Mouse (Mus musculus): ENCODE results near the gene Myrip. TPM values are rescaled to one million over a fixed set of nuclear protein-coding genes. Genes with fewer than 3 reads are reported as not detected.
A peak's percentile ranks its signal among the peaks of the same experiment; 100 is the strongest.

Gene Myrip
- polyA plus RNA-seq, 1 experiment from 2014 or later, result 8.1 TPM

- no peak overlapping the region for H3K27ac ChIP-seq (replicated peaks)
- no peaks in the 10 kb centered on the region for H3K9me3 ChIP-seq
- no peaks in the 10 kb centered on the region for H3K27me3 ChIP-seq
- H3K36me3 ChIP-seq, result no peaks in the 10 kb centered on the region; the same call in 1 of the 2 replicates
- H3K4me2 ChIP-seq, result no peak overlapping the region
- 63% methylated on average over 2 of the region's 2 CpGs for WGBS
- ATAC-seq (ENCODE audit: low FRiP score, low read depth), result no peak
- no peak overlapping the region for H3K9ac ChIP-seq
- no peaks in the 10 kb centered on the region for H3K4me1 ChIP-seq (replicated peaks)
- no peak overlapping the region for H3K4me3 ChIP-seq
Observed at GRCm38 (mm10) chr9:120436854-120437253, 135.5 kb downstream of the Myrip start.

- Histone ChIP-seq H3K9me3 (no peaks in the 10 kb centered on the region), H3K27ac (replicated peaks) (no peak overlapping the region), H3K9ac (no peak overlapping the region), H3K27me3 (no peaks in the 10 kb centered on the region), H3K36me3 (no peaks in the 10 kb centered on the region; the same call in 1 of the 2 replicates), H3K4me1 (replicated peaks) (no peaks in the 10 kb centered on the region), H3K4me3 (no peak overlapping the region), H3K4me2 (no peak overlapping the region)
- ATAC-seq (ENCODE audit: low FRiP score, low read depth), result no peak
- 46% methylated on average over 6 of the region's 6 CpGs for WGBS
Observed at GRCm38 (mm10) chr9:120437266-120437876, 136.1 kb downstream of the Myrip start.

GRCm38 (mm10) chr9:120438350-120438749 is 137.0 kb downstream of the Myrip start:
- Histone ChIP-seq H3K4me1 (replicated peaks) (no peaks in the 10 kb centered on the region), H3K9me3 (no peaks in the 10 kb centered on the region), H3K4me2 (no peak overlapping the region), H3K4me3 (no peak overlapping the region), H3K27ac (replicated peaks) (no peak overlapping the region), H3K9ac (no peak overlapping the region), H3K36me3 (no peaks in the 10 kb centered on the region; the same call in 1 of the 2 replicates), H3K27me3 (no peaks in the 10 kb centered on the region)
- WGBS, result 100% methylated on average over 1 of the region's 1 CpGs
- no peak for ATAC-seq (ENCODE audit: low FRiP score, low read depth)

GRCm38 (mm10) chr9:120438781-120439180 is 137.5 kb downstream of the Myrip start:
- H3K9me3 ChIP-seq, result no peaks in the 10 kb centered on the region
- no peaks in the 10 kb centered on the region; the same call in 1 of the 2 replicates for H3K36me3 ChIP-seq
- H3K27me3 ChIP-seq, result no peaks in the 10 kb centered on the region
- H3K9ac ChIP-seq, result no peak overlapping the region
- no peak overlapping the region for H3K4me3 ChIP-seq
- no peak for ATAC-seq (ENCODE audit: low FRiP score, low read depth)
- no peak overlapping the region for H3K27ac ChIP-seq (replicated peaks)
- no peak overlapping the region for H3K4me2 ChIP-seq
- H3K4me1 ChIP-seq (replicated peaks), result no peaks in the 10 kb centered on the region
- WGBS, result 78% methylated on average over 1 of the region's 1 CpGs

- Histone ChIP-seq H3K9me3 (no peaks in the 10 kb centered on the region), H3K27me3 (no peaks in the 10 kb centered on the region), H3K9ac (no peak overlapping the region), H3K36me3 (no peaks in the 10 kb centered on the region), H3K27ac (replicated peaks) (no peak overlapping the region), H3K4me3 (no peak overlapping the region), H3K4me2 (no peak overlapping the region), H3K4me1 (replicated peaks) (no peaks in the 10 kb centered on the region)
- 57% methylated on average over 9 of the region's 9 CpGs for WGBS
- ATAC-seq (ENCODE audit: low FRiP score, low read depth), result no peak
Observed at GRCm38 (mm10) chr9:120444642-120445041, 143.3 kb downstream of the Myrip start.

- H3K4me3 ChIP-seq, result no peak overlapping the region
- WGBS, result 88% methylated on average over 6 of the region's 6 CpGs
- H3K4me2 ChIP-seq, result no peak overlapping the region
- no peak for ATAC-seq (ENCODE audit: low FRiP score, low read depth)
- H3K9ac ChIP-seq, result no peak overlapping the region
- H3K9me3 ChIP-seq, result no peaks in the 10 kb centered on the region
- no peak overlapping the region for H3K27ac ChIP-seq (replicated peaks)
- H3K4me1 ChIP-seq (replicated peaks), result no peaks in the 10 kb centered on the region
- H3K27me3 ChIP-seq, result no peaks in the 10 kb centered on the region
- no peaks in the 10 kb centered on the region for H3K36me3 ChIP-seq
Observed at GRCm38 (mm10) chr9:120449696-120450329, 148.5 kb downstream of the Myrip start.

GRCm38 (mm10) chr9:120455768-120456655 is 154.7 kb downstream of the Myrip start:
- Histone ChIP-seq H3K9ac (no peak overlapping the region), H3K4me2 (no peak overlapping the region), H3K4me3 (no peak overlapping the region), H3K27me3 (no peaks in the 10 kb centered on the region), H3K4me1 (replicated peaks) (0 out of 2 replicates have a peak, but pooled peaks cover 6% of the 10 kb centered on the region), H3K36me3 (no peaks in the 10 kb centered on the region), H3K27ac (replicated peaks) (peak overlapping the region; percentile 55), H3K9me3 (no peaks in the 10 kb centered on the region)
- 15% methylated on average over 9 of the region's 9 CpGs for WGBS
- peak; percentile 51; the same call in 1 of the 2 replicates for ATAC-seq (ENCODE audit: low FRiP score, low read depth)

GRCm38 (mm10) chr9:120470431-120470830 is 169.1 kb downstream of the Myrip start:
- H3K4me1 ChIP-seq (replicated peaks), result no peaks in the 10 kb centered on the region
- no peak overlapping the region for H3K4me3 ChIP-seq
- no peak for ATAC-seq (ENCODE audit: low FRiP score, low read depth)
- H3K36me3 ChIP-seq, result no peaks in the 10 kb centered on the region
- no peaks in the 10 kb centered on the region for H3K27me3 ChIP-seq
- no peak overlapping the region for H3K4me2 ChIP-seq
- 95% methylated on average over 1 of the region's 1 CpGs for WGBS
- no peak overlapping the region for H3K27ac ChIP-seq (replicated peaks)
- no peaks in the 10 kb centered on the region for H3K9me3 ChIP-seq
- H3K9ac ChIP-seq, result no peak overlapping the region

GRCm38 (mm10) chr9:120481644-120482043 is 180.3 kb downstream of the Myrip start:
- H3K27me3 ChIP-seq, result no peaks in the 10 kb centered on the region
- WGBS, result 86% methylated on average over 3 of the region's 3 CpGs
- H3K36me3 ChIP-seq, result no peaks in the 10 kb centered on the region
- no peak for ATAC-seq (ENCODE audit: low FRiP score, low read depth)
- H3K4me3 ChIP-seq, result no peak overlapping the region
- H3K9me3 ChIP-seq, result no peaks in the 10 kb centered on the region
- H3K4me1 ChIP-seq (replicated peaks), result peaks cover 6% of the 10 kb centered on the region
- H3K9ac ChIP-seq, result no peak overlapping the region
- no peak overlapping the region for H3K27ac ChIP-seq (replicated peaks)
- no peak overlapping the region for H3K4me2 ChIP-seq

- Histone ChIP-seq H3K4me3 (no peak overlapping the region), H3K4me2 (no peak overlapping the region), H3K9ac (no peak overlapping the region), H3K27ac (replicated peaks) (no peak overlapping the region), H3K27me3 (no peaks in the 10 kb centered on the region), H3K9me3 (no peaks in the 10 kb centered on the region), H3K36me3 (no peaks in the 10 kb centered on the region), H3K4me1 (replicated peaks) (peaks cover 6% of the 10 kb centered on the region)
- no peak for ATAC-seq (ENCODE audit: low FRiP score, low read depth)
- WGBS, result 93% methylated on average over 4 of the region's 4 CpGs
Observed at GRCm38 (mm10) chr9:120482382-120482781, 181.1 kb downstream of the Myrip start.

GRCm38 (mm10) chr9:120483101-120483500 is 181.8 kb downstream of the Myrip start:
- no peak for ATAC-seq (ENCODE audit: low FRiP score, low read depth)

GRCm38 (mm10) chr9:120487076-120487475 is 185.8 kb downstream of the Myrip start:
- no peaks in the 10 kb centered on the region for H3K9me3 ChIP-seq
- no peak overlapping the region for H3K4me2 ChIP-seq
- no peak for ATAC-seq (ENCODE audit: low FRiP score, low read depth)
- no peak overlapping the region for H3K4me3 ChIP-seq
- H3K4me1 ChIP-seq (replicated peaks), result no peaks in the 10 kb centered on the region
- H3K36me3 ChIP-seq, result no peaks in the 10 kb centered on the region
- no peak overlapping the region for H3K27ac ChIP-seq (replicated peaks)
- H3K9ac ChIP-seq, result no peak overlapping the region
- H3K27me3 ChIP-seq, result no peaks in the 10 kb centered on the region
- WGBS, result 79% methylated on average over 8 of the region's 8 CpGs

More at GRCm38 (mm10) chr9:120483101-120483500, 181.8 kb downstream of the Myrip start:
- Histone ChIP-seq H3K4me2 (no peak overlapping the region), H3K9me3 (no peaks in the 10 kb centered on the region), H3K9ac (no peak overlapping the region), H3K36me3 (no peaks in the 10 kb centered on the region), H3K4me1 (replicated peaks) (peaks cover 5% of the 10 kb centered on the region), H3K27ac (replicated peaks) (no peak overlapping the region), H3K27me3 (no peaks in the 10 kb centered on the region), H3K4me3 (no peak overlapping the region)
- 75% methylated on average over 8 of the region's 8 CpGs for WGBS
